Mouse (Mus musculus) hindbrain, embryonic 10.5 days (tissue): ENCODE data around the gene Timm8a1. TPM values are rescaled to one million over a fixed set of nuclear protein-coding genes. Genes with fewer than 3 reads are reported as not detected.

Source experiments
- DNase-seq: peaks from one replicate; pipeline ENCODE4 v3.0.0-alpha.2; 2017; ENCODE audit warnings: low spot score
- H3K27ac ChIP-seq: fragments of 300-500 bp; sonication (generic); 2 replicates; pipeline ENCODE4 v1.5.1; 2016; ENCODE audit warnings: mild to moderate bottlenecking, moderate library complexity
- H3K27me3 ChIP-seq: fragments of 300-500 bp; sonication (generic); 2 replicates; pipeline ENCODE4 v1.6.1; 2016; ENCODE audit warnings: mild to moderate bottlenecking; ENCODE audit not compliant: poor library complexity, insufficient read depth, severe bottlenecking
- H3K36me3 ChIP-seq: fragments of 300-500 bp; sonication (generic); 2 replicates; pipeline ENCODE4 v1.6.1; 2016; ENCODE audit warnings: mild to moderate bottlenecking, moderate library complexity
- H3K4me1 ChIP-seq: fragments of 300-500 bp; sonication (generic); replicated peaks from 2 replicates; pipeline ENCODE4 v1.6.1; 2016; ENCODE audit warnings: mild to moderate bottlenecking
- H3K4me3 ChIP-seq: fragments of 300-500 bp; sonication (generic); 2 replicates; pipeline ENCODE4 v1.5.1; 2016; ENCODE audit warnings: mild to moderate bottlenecking, moderate library complexity
- H3K9me3 ChIP-seq: fragments of 300-500 bp; sonication (generic); 2 replicates; pipeline ENCODE4 v1.6.1; 2016; ENCODE audit warnings: mild to moderate bottlenecking, moderate library complexity
- WGBS: fragments of 180-500 bp; shearing (Covaris S2); methylation state at CpG from one replicate; pipeline ENCODE4 v1.1.7; 2016; 5-methylcytosine and 5-hydroxymethylcytosine counted together
- polyA plus RNA-seq: library from polyadenylated mRNA; unstranded; fragments of >200 nt; fragmentation: Nextera tagmentation; extraction: Ambion mirVana; gene quantifications from 2 replicates; pipeline ENCODE4 v1.2.1, GENCODE M21; 2016

Timm8a1 gene
- 70.6 and 100 TPM in 2 replicates for polyA plus RNA-seq

- DNase-seq: peak; percentile 77
- H3K36me3 ChIP-seq: peaks cover 7% of the 10 kb centered on the region; the same call in 1 of the 2 replicates
- 27% methylated on average over 32 of the region's 61 CpGs for WGBS
- no peaks in the 10 kb centered on the region for H3K9me3 ChIP-seq
- peak within 1 kb of the TSS; percentile 92 for H3K27ac ChIP-seq
- H3K27me3 ChIP-seq: no peaks in the 10 kb centered on the region
- no peaks in the 10 kb centered on the region for H3K4me1 ChIP-seq
- H3K4me3 ChIP-seq: peak within 1 kb of the TSS; percentile 62
Measured at GRCm38 (mm10) chrX:134541145-134541954, at the start of gene Timm8a1. Timm8a1 (minus strand) TSS chrX:134541865.

- Histone ChIP-seq H3K9me3 (no peaks in the 10 kb centered on the region), H3K27ac (no peak overlapping the region), H3K4me1 (0 out of 2 replicates have a peak, but pooled peaks cover 7% of the 10 kb centered on the region), H3K4me3 (no peak overlapping the region), H3K27me3 (no peaks in the 10 kb centered on the region), H3K36me3 (peaks cover 34% of the 10 kb centered on the region)
- DNase-seq: no peak
- WGBS: 81% methylated on average over 5 of the region's 5 CpGs
Measured at GRCm38 (mm10) chrX:134589836-134590235, 48.2 kb upstream of the Timm8a1 start.

GRCm38 (mm10) chrX:134588997-134589396 lies 47.3 kb upstream of the Timm8a1 start:
- WGBS: 89% methylated on average over 3 of the region's 3 CpGs

GRCm38 (mm10) chrX:134588261-134588660 lies 46.6 kb upstream of the Timm8a1 start:
- WGBS: 88% methylated on average over 4 of the region's 4 CpGs
- Histone ChIP-seq H3K4me1 (0 out of 2 replicates have a peak, but pooled peaks cover 8% of the 10 kb centered on the region), H3K27ac (no peak overlapping the region), H3K9me3 (no peaks in the 10 kb centered on the region), H3K27me3 (no peaks in the 10 kb centered on the region), H3K36me3 (peaks cover 34% of the 10 kb centered on the region), H3K4me3 (no peak overlapping the region)
- no peak for DNase-seq

More at GRCm38 (mm10) chrX:134588997-134589396, 47.3 kb upstream of the Timm8a1 start:
- H3K36me3 ChIP-seq: peaks cover 34% of the 10 kb centered on the region
- no peaks in the 10 kb centered on the region for H3K27me3 ChIP-seq
- H3K27ac ChIP-seq: no peak overlapping the region
- DNase-seq: no peak
- no peak overlapping the region for H3K4me3 ChIP-seq
- H3K4me1 ChIP-seq: 0 out of 2 replicates have a peak, but pooled peaks cover 8% of the 10 kb centered on the region
- H3K9me3 ChIP-seq: no peaks in the 10 kb centered on the region

GRCm38 (mm10) chrX:134586447-134586846 lies 44.8 kb upstream of the Timm8a1 start:
- H3K27ac ChIP-seq: peak overlapping the region; percentile 89

DNA sequence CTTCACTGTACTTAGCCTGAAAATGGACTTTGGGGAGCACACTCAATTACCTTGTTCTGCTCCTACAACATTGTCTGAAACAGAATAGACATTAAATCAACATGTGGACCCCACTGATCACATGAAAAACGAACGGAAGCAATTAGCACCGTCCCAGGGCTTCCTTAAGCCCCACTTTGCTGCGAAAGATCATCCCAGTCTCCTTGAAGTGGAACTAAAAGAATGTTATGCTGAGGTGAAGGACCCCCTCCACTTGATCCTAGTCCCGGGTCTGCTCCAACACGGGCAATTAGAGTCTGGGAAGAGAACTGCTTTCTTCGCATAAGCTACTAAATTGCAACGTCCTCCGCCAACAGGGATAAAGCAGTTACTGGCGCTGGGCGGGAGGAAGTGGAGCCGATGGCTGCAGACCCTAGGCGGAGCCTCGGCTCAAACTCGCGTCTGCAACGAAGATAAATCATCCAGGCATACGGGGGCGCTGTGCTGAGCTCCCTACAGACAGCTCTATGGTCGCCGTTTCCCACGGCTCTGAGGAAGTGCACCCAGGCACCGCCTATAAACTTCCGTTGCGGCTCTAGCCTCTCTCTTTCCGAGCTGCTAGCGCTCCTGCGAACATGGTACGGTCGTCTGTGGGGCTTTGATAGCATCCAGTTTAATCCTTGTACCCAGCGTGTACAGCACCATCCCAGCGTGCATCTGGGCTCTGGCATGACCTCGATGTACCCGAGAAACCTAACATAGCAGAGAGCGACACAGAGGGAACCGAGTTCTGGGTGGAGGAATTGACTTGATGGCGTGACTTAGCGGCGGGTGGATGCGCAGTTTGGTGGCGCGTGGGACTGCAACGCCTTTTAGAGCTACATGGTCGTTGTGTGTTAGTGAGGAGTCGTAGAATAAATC lies 43.7 kb upstream of the Timm8a1 start, which contains the start of gene Rpl36a:
Rpl36a (plus strand) TSS at position 552 of the 900 bp plus-strand sequence.
- Histone ChIP-seq H3K27ac (peak within 1 kb of the TSS; percentile 89), H3K27me3 (no peaks in the 10 kb centered on the region), H3K4me3 (peak within 1 kb of the TSS; percentile 62), H3K9me3 (no peaks in the 10 kb centered on the region), H3K36me3 (peaks cover 32% of the 10 kb centered on the region), H3K4me1 (0 out of 2 replicates have a peak, but pooled peaks cover 8% of the 10 kb centered on the region)
- peak; percentile 88 for DNase-seq
- 18% methylated on average over 45 of the region's 45 CpGs for WGBS

More at GRCm38 (mm10) chrX:134586447-134586846, 44.8 kb upstream of the Timm8a1 start:
- Histone ChIP-seq H3K36me3 (peaks cover 34% of the 10 kb centered on the region), H3K4me3 (peak overlapping the region; percentile 62), H3K27me3 (no peaks in the 10 kb centered on the region), H3K4me1 (0 out of 2 replicates have a peak, but pooled peaks cover 8% of the 10 kb centered on the region), H3K9me3 (no peaks in the 10 kb centered on the region)
- 41% methylated on average over 8 of the region's 8 CpGs for WGBS
- DNase-seq: no peak

- peaks cover 11% of the 10 kb centered on the region; the same call in 1 of the 2 replicates for H3K36me3 ChIP-seq
- no peak within 1 kb of the TSS for H3K27ac ChIP-seq
- H3K27me3 ChIP-seq: no peaks in the 10 kb centered on the region
- H3K9me3 ChIP-seq: no peaks in the 10 kb centered on the region
- DNase-seq: no peak
- 82% methylated on average over 11 of the region's 11 CpGs for WGBS
- H3K4me1 ChIP-seq: 0 out of 2 replicates have a peak, but pooled peaks cover 8% of the 10 kb centered on the region
- no peak within 1 kb of the TSS for H3K4me3 ChIP-seq
Measured at GRCm38 (mm10) chrX:134582888-134583669, 41.4 kb upstream of the Timm8a1 start, which contains the start of gene Btk. Btk (minus strand) TSS chrX:134583570.

DNA sequence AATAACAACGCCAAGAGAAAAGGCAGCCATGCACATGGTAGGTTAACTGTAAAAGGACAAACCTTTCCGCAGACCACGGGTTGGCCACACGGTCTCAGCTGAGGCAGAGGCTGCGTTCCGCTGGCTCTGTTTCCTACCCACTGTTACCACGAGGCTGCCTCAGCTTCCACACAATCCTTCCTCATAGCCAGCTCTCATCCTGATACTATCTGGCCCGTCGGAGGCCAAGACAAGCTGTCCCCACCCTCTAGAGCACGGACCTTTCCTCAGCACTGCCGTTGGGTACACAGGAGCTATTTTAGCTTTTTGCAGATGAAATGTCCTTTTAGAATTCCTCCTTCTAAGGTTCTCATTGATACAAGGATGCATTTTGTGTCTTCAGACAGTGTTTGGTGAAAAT lies 40.6 kb upstream of the Timm8a1 start:
- no peak for DNase-seq
- Histone ChIP-seq H3K9me3 (no peaks in the 10 kb centered on the region), H3K27me3 (no peaks in the 10 kb centered on the region), H3K4me3 (no peak overlapping the region), H3K36me3 (0 out of 2 replicates have a peak, but pooled peaks cover 3% of the 10 kb centered on the region), H3K4me1 (0 out of 2 replicates have a peak, but pooled peaks cover 8% of the 10 kb centered on the region), H3K27ac (no peak overlapping the region)
- WGBS: 86% methylated on average over 11 of the region's 11 CpGs

DNA sequence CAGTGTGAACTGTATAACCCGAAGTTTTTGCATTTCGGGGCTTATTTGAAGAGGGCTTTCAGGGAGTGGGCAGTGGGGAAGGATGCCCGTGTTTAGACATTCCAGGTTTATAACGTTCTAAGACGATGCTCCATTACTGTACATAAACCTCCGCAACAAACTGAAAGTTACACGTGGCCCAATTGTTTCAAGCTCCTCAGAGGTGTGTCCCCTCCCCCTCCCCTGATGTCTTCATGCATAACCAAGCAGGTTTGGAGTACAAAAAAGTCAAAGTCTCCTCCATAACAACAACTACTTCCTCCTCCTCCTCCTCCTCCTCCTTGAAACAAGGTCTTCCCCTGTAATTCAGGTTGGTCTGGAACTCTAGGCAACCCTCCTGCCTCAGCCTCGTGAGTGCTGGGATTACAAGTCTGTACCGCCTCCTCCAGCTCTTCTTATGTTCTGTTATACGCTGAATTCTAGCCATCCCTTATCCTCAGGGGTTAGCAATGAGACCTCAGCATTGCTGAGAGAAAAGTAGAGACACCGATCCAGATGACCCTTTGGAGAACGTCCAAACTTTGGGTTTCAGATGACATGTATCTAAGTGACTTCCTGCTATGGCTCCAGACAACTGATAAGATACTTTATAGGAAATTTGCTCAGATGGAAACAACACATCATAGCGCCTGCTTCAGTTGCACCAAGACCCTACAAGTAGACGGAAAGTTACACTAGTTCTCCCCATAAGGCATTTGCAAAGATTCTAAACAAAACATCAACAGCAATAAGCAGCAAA lies 39.1 kb upstream of the Timm8a1 start:
- H3K9me3 ChIP-seq: no peaks in the 10 kb centered on the region
- no peak for DNase-seq
- H3K4me1 ChIP-seq: 0 out of 2 replicates have a peak, but pooled peaks cover 3% of the 10 kb centered on the region
- no peaks in the 10 kb centered on the region for H3K27me3 ChIP-seq
- H3K4me3 ChIP-seq: no peak overlapping the region
- H3K36me3 ChIP-seq: no peaks in the 10 kb centered on the region
- WGBS: 88% methylated on average over 14 of the region's 14 CpGs
- no peak overlapping the region for H3K27ac ChIP-seq

GRCm38 (mm10) chrX:134577896-134578295 lies 36.2 kb upstream of the Timm8a1 start:
- H3K9me3 ChIP-seq: no peaks in the 10 kb centered on the region
- 88% methylated on average over 4 of the region's 4 CpGs for WGBS
- no peaks in the 10 kb centered on the region for H3K27me3 ChIP-seq
- H3K4me1 ChIP-seq: no peaks in the 10 kb centered on the region
- no peak overlapping the region for H3K27ac ChIP-seq
- DNase-seq: no peak
- no peak overlapping the region for H3K4me3 ChIP-seq
- H3K36me3 ChIP-seq: no peaks in the 10 kb centered on the region

DNA sequence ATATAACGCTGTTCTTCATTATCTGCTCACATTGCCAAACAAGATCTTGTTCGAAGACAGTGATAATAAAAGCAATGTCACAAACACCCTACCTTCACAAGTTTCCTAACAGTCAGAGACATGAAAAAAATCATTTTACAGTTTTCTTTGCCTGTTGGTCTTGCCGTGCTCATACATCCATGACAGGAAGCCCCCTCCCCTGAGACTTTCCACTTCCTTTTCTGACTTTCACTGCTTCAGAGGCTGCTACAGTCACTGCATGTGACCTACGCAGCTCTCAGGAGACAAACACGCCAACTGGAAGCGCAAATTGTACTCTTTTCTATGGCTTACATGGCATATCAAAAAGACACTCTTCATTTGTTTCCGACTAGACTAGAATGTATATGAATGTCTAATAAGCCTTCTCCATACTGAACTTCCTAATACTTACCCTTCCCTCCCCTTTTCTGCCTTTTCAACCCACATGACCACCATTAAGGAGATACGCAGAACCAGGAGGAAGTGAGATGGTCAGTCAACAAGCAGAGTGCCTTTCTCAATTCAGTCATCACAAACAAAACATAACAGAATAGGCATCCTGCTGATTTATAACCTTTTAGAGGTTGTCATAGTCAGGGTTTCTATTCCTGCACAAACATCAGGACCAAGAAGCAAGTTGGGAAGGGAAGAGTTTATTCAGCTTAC lies 25.0 kb upstream of the Timm8a1 start:
- 85% methylated on average over 8 of the region's 8 CpGs for WGBS
- no peaks in the 10 kb centered on the region for H3K36me3 ChIP-seq
- no peak overlapping the region for H3K27ac ChIP-seq
- no peaks in the 10 kb centered on the region for H3K4me1 ChIP-seq
- no peaks in the 10 kb centered on the region for H3K9me3 ChIP-seq
- H3K27me3 ChIP-seq: peaks cover 7% of the 10 kb centered on the region; the same call in 1 of the 2 replicates
- DNase-seq: no peak
- no peak overlapping the region for H3K4me3 ChIP-seq
